Mouse (Mus musculus) erythroblast, embryonic 14.5 days (primary cell): ENCODE measurements around the gene Slc39a5. TPM values are rescaled to one million over a fixed set of nuclear protein-coding genes. Genes with fewer than 3 reads are reported as not detected.
A peak's percentile ranks its signal among the peaks of the same experiment; 100 is the strongest.

Experiments
- H3K27me3 ChIP-seq: 2 replicates; pipeline ENCODE4 v1.6.1; 2012; ENCODE audit warnings: inconsistent platforms; ENCODE audit not compliant: control insufficient read depth
- H3K36me3 ChIP-seq: 2 replicates; pipeline ENCODE4 v1.6.1; 2012; ENCODE audit warnings: mild to moderate bottlenecking, inconsistent platforms; ENCODE audit not compliant: control insufficient read depth
- H3K4me1 ChIP-seq: 2 replicates; pipeline ENCODE4 v1.6.1; 2012; ENCODE audit warnings: inconsistent platforms; ENCODE audit not compliant: control insufficient read depth
- H3K4me3 ChIP-seq: replicated peaks from 2 replicates; pipeline ENCODE3; 2012; ENCODE audit warnings: moderate library complexity, mild to moderate bottlenecking, inconsistent platforms
- H3K9me3 ChIP-seq: 2 replicates; pipeline ENCODE4 v1.6.1; 2012; ENCODE audit warnings: low read length, inconsistent platforms, mixed read lengths; ENCODE audit not compliant: control insufficient read depth
- GATA1 ChIP-seq: IDR thresholded peaks from 2 replicates; pipeline ENCODE4 v1.6.1; 2012; ENCODE audit warnings: low read length, inconsistent platforms, mixed read lengths
- TAL1 ChIP-seq: IDR thresholded peaks from 3 replicates; pipeline ENCODE4 v1.6.1; 2012; ENCODE audit warnings: low read length, inconsistent platforms, mixed read lengths
- polyA plus RNA-seq: library from polyadenylated mRNA; stranded (reverse); fragments of >175 nt; gene quantifications from 2 replicates; pipeline ENCODE4 v1.2.3, GENCODE M21; 2012

Gene Slc39a5
- polyA plus RNA-seq, 1 experiment: 0.15 TPM

DNA sequence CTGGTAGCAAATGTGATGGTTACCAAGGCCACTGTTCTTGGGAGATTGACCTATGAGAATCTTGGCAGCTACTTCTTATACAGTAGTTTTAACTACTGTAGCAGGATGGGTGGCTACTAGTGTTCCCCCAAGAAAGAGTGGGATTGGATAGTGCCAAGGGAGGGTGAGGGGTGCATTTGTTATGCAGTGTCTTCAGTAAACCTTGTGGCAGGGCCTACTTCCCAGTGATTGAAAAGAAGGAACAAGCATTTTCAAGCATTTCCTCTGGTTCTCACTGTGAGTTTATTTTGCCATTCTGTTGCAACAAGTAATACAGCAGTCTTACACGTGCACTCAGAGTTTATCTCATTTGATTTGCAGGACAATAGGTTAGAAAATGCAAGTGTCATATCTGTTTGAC lies 11.5 kb upstream of the Slc39a5 start:
- H3K27me3 ChIP-seq: no peaks in the 10 kb centered on the region
- peak overlapping the region; percentile 91 for H3K4me3 ChIP-seq
- H3K4me1 ChIP-seq: peaks cover 60% of the 10 kb centered on the region
- no peaks in the 10 kb centered on the region for H3K9me3 ChIP-seq
- no peak for TF ChIP-seq GATA1
- no peak for TF ChIP-seq TAL1
- H3K36me3 ChIP-seq: peaks cover 25% of the 10 kb centered on the region

DNA sequence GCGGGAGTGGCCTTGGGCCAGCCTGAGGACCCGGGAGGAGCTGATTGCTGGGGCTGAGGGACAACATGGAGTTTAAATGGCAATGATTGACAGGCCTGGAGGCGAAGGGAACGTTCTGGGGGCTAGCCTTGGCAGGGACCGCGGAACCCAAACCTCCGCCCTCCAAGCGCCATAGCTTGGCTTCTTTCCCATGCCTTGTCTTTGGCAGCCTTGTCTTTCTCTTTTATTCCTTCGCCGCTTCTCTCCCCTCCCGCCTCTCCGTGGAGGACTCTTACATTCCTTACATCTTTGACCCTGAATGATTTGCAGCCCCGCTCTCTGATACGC lies 11.0 kb upstream of the Slc39a5 start:
- TF ChIP-seq TAL1 (no peak), GATA1 (no peak)
- peak overlapping the region; percentile 91 for H3K4me3 ChIP-seq
- peaks cover 26% of the 10 kb centered on the region for H3K36me3 ChIP-seq
- H3K9me3 ChIP-seq: no peaks in the 10 kb centered on the region
- H3K4me1 ChIP-seq: peaks cover 60% of the 10 kb centered on the region
- no peaks in the 10 kb centered on the region for H3K27me3 ChIP-seq

DNA sequence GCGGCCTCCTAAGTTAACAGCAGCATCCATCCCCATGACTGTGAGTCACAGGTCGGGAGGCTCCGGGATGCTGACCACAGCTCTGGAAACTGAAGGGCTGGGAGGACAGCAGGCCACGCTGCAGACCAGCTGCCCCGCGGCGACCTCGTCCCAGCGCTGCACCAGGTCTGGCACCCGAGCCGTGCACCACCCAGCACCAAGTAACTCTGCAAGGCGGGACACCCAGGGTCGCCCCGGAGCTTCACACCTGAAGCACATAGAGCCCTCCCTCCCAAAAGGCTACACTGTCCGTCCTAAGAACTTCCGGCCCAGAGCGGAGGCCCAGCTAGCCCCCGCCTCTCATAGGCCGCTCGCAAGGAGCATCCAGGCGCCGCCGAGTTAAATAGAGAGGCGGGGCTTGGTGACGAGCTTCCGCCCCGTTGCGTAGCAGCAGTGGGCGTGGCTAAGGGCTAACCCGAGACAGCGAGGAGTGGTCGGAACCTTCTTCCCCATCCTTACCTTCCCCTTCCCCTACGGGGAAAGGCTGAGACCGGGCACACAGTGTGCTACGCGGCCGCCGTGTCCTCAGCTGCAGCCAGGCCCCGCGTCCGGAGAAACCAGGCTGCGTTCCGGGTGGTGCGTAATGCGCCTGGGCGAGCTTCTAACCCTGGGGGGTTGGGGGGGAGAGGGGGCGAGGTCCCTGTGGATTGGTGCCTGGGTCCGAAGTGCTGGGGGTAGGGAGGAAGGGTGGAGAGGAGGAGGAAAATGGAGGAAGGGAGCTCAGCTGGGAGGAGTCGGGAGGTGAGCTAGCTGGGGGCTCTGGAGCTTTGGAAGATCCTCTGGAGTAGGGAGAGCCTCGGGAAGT lies 10.4 kb upstream of the Slc39a5 start, which contains the start of the genes Nabp2 and Rnf41:
Nabp2 (minus strand) TSS at position 282 of the 844 bp plus-strand sequence.
Rnf41 (plus strand) TSS at position 447 of the 844 bp plus-strand sequence.
- Histone ChIP-seq H3K9me3 (no peaks in the 10 kb centered on the region), H3K27me3 (no peaks in the 10 kb centered on the region), H3K4me3 (peak within 1 kb of the TSS; percentile 91), H3K36me3 (peaks cover 28% of the 10 kb centered on the region), H3K4me1 (peaks cover 60% of the 10 kb centered on the region)
- no peak for TF ChIP-seq GATA1
- no peak for TF ChIP-seq TAL1

- Histone ChIP-seq H3K36me3 (peaks cover 32% of the 10 kb centered on the region), H3K4me1 (peaks cover 57% of the 10 kb centered on the region), H3K9me3 (no peaks in the 10 kb centered on the region), H3K27me3 (no peaks in the 10 kb centered on the region), H3K4me3 (peak overlapping the region; percentile 91)
- TF ChIP-seq TAL1 (no peak), GATA1 (no peak)
Measured at GRCm38 (mm10) chr10:128410560-128410845, 9.5 kb upstream of the Slc39a5 start.

GRCm38 (mm10) chr10:128409692-128410559 lies 8.9 kb upstream of the Slc39a5 start:
- H3K9me3 ChIP-seq: no peaks in the 10 kb centered on the region
- TF ChIP-seq TAL1 (no peak), GATA1 (no peak)
- H3K27me3 ChIP-seq: no peaks in the 10 kb centered on the region
- H3K4me3 ChIP-seq: peak overlapping the region; percentile 91
- H3K4me1 ChIP-seq: peaks cover 56% of the 10 kb centered on the region
- H3K36me3 ChIP-seq: peaks cover 31% of the 10 kb centered on the region

DNA sequence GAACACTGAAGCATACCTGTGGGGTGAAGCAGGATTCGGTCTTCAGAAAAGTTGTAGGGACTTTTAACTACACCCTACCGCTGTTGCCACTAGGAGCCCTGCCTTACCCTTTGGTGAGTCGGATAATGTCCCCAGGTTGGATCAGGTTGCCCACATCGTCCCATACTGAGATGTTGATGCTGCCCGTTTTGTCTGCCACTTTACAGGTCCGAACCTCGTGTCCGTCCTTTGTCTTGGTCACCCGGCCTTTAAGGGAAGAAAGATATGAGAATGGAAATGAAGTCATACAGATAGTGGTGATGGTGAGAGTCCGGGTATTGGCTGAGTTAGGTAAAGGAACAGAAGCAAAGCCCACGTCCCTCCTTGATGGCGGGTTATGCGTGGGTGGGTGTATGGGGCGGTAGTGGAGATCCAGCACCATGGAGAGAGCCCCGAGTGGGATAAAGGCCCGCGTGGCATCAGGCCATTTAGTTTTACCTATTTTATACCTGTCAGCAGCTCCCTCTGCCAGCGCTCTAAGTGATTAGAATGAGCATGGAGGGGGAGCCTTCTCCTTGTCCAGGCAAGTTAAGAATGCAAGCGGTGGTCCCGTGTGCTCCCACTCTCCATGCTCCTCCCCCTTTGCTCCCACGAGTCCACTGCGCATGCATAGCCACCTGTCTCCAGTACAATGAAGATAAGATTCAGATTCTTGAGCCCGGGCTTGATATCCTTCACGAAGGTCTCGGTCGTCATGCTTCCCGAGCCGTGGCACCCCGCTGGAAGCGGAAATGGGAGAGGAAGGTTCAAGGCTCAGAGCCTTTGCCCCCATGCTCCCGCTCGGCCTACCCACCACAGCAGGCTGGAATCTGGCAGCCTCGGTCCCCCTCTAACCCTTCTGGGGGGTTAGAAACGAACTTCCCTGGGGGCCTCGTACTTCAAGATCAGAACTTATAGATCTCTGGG lies 7.8 kb upstream of the Slc39a5 start:
- TF ChIP-seq GATA1 (no peak), TAL1 (no peak)
- Histone ChIP-seq H3K4me1 (peaks cover 52% of the 10 kb centered on the region), H3K9me3 (no peaks in the 10 kb centered on the region), H3K4me3 (peak overlapping the region; percentile 91), H3K27me3 (no peaks in the 10 kb centered on the region), H3K36me3 (peaks cover 27% of the 10 kb centered on the region)

DNA sequence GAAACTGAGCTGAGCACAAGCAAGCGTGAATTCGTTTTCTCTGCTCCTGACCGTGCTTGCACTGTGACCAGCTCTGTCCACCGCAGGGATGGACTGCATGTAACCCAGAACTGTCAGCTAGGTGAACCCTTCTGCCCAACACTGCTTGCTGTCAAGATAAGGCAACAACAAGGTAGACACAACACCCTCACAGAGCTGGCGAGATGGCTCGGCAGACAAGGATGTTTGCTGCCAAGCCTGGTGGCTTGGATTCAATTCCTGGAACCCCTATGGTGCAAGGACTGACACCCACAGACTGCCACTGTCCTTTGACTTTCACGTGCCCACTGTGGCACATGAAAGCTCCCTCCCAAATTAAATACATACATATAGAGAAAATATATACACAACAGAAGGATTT lies 2.9 kb upstream of the Slc39a5 start:
- no peak for TF ChIP-seq GATA1
- no peak for TF ChIP-seq TAL1
- no peak overlapping the region for H3K4me3 ChIP-seq
- H3K9me3 ChIP-seq: no peaks in the 10 kb centered on the region
- H3K27me3 ChIP-seq: no peaks in the 10 kb centered on the region
- H3K36me3 ChIP-seq: peaks cover 29% of the 10 kb centered on the region
- H3K4me1 ChIP-seq: peaks cover 11% of the 10 kb centered on the region

DNA sequence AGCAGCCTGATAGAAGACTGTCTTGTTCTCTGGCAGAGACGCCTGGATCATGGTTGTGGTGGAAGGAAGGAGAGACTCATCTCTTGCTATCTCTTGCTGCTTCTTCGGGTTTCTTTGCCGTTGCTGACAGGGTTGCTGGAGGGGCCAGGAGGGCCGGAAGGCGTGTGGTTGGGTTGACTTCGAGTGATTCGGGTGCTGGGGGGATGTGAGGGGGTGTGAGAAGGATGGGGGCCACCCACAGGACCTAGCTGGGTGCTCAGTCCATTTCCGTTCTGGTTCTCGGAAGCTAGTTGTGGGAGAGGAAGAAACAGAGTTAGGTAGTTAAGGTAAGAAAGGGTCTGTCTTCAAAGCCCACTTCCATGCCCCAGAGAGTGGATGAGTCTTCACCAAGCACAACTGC lies 609 bp upstream of the Slc39a5 start:
- TF ChIP-seq TAL1: no peak
- no peak for TF ChIP-seq GATA1
- Histone ChIP-seq H3K9me3 (no peaks in the 10 kb centered on the region), H3K4me3 (no peak overlapping the region), H3K36me3 (peaks cover 23% of the 10 kb centered on the region), H3K4me1 (peaks cover 6% of the 10 kb centered on the region; the same call in 1 of the 2 replicates), H3K27me3 (no peaks in the 10 kb centered on the region)

DNA sequence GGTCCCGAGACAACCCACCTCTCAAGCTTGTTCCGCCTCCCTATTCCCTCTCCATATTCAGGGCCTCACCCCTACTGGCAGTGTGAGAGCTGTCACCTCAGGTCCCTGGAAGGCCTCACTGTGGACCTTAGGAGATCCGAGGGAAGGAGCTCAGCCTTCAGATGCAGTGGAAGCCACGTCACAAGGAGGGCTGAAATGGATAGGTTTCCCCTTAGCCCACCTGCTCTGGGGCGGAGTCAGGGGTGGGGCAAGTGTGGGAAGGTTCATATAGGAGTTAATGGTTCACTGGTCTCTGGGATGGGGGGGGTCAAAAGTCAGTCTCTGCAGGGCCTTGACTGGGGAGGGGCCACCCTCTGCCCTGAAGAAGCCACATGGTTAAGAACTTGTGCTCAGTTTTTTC lies 691 bp downstream of the Slc39a5 start:
- Histone ChIP-seq H3K4me1 (peaks cover 18% of the 10 kb centered on the region), H3K36me3 (peaks cover 18% of the 10 kb centered on the region), H3K27me3 (no peaks in the 10 kb centered on the region), H3K4me3 (peak overlapping the region; percentile 39), H3K9me3 (no peaks in the 10 kb centered on the region)
- no peak for TF ChIP-seq TAL1
- TF ChIP-seq GATA1: no peak
